Mouse (Mus musculus): ENCODE data around the gene Ect2l. TPM values are rescaled to one million over a fixed set of nuclear protein-coding genes. Genes with fewer than 3 reads are reported as not detected.

Ect2l gene
- polyA plus RNA-seq, 1 experiment from 2014 or later, result 0.55 TPM

DNA sequence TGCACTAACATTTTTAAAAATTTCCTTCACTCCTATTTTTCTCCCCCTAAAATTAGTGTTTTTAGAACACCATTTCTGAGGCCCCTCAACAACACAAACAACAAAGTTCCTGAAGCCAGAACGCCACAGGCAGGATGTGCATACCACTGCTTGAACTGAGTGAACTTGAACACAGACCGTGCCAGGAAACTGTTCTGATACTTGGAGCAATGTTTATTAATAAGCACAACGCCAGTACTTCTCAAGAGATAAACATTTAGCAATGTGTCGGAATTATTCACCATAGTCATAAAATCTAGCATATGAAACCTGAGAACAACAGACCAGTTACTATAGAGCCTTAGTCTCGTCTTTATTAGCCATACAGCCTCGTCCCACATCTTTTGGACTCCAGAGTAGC, 571 bp downstream of the Ect2l start:
- Histone ChIP-seq H3K4me3 (no peak overlapping the region), H3K9me3 (no peaks in the 10 kb centered on the region), H3K27ac (no peak overlapping the region), H3K4me2 (no peak overlapping the region), H3K36me3 (no peaks in the 10 kb centered on the region), H3K4me1 (peaks cover 4% of the 10 kb centered on the region), H3K27me3 (no peaks in the 10 kb centered on the region), H3K9ac (no peak overlapping the region)
- WGBS, result 40% methylated on average over 6 of the region's 6 CpGs
- peak; percentile 28; the same call in 1 of the 2 replicates for ATAC-seq (ENCODE audit: borderline replicate concordance, extremely low read depth, low FRiP score, low TSS enrichment)

DNA sequence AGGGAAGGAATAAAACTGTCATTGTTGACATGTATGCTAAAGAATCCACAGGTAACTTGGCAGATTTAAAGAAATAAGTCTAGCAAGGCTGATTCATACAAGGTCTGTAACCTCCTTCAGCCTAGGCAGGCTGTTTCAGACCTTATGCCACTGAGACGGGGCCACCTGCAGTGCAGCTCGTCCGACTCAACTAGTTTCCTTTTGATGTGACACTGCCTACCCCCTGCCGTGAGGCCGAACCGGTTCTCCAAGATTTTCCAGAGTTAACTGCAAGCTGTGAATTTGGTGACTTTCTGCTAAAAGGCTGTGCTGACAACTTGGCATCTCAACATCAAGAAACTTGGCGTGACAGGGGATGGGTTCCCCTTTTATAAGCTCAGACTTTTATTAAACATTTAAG, 6.6 kb downstream of the Ect2l start:
- Histone ChIP-seq H3K4me1 (peaks cover 9% of the 10 kb centered on the region; the same call in 1 of the 2 replicates), H3K27ac (no peak overlapping the region), H3K4me2 (no peak overlapping the region), H3K4me3 (no peak overlapping the region), H3K36me3 (no peaks in the 10 kb centered on the region), H3K27me3 (no peaks in the 10 kb centered on the region), H3K9me3 (no peaks in the 10 kb centered on the region), H3K9ac (no peak overlapping the region)
- WGBS, result 17% methylated on average over 7 of the region's 7 CpGs
- no peak for ATAC-seq (ENCODE audit: borderline replicate concordance, extremely low read depth, low FRiP score, low TSS enrichment)

DNA sequence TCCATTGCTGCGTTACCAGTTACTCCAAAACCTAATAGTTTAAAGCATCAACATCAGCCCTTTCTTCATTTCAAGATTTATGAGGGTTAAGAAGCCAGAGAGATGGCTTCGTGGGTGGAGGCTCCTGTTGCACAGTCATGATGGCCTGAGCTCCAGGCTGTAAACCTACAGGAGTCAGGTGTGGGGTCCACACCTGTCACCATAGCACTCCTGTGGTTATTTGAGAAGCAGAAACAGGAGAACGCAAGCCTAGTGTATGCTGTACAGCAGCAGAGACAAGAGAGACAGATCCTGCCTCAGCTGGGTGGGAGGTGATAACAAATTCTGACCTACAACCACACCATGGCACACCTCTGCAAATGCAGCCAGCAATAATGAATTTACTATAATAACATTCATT, 8.3 kb downstream of the Ect2l start:
- 68% methylated on average over 3 of the region's 3 CpGs for WGBS

DNA sequence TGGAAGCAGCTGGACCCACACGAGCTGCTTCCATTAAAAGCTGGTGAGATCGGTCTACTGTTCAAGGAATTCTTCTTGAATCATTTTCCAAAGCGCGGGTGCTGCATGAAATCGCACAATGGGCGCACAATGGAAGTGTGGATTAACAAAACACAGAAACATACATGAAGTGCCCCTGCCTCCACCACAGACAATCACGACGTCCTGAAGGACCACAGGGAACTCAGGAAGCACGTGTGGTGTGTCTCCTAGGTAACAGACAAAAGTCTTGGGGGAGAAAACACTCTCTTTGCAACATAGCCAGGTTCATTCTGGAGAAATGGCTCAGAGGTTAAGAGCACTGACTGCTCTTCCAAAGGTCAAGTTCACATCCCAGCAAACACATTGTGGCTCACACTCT, 10.0 kb downstream of the Ect2l start:
- Histone ChIP-seq H3K9ac (no peak overlapping the region), H3K9me3 (no peaks in the 10 kb centered on the region), H3K36me3 (no peaks in the 10 kb centered on the region), H3K4me3 (no peak overlapping the region), H3K27me3 (no peaks in the 10 kb centered on the region), H3K27ac (no peak overlapping the region), H3K4me1 (peaks cover 13% of the 10 kb centered on the region; the same call in 1 of the 2 replicates), H3K4me2 (no peak overlapping the region)
- ATAC-seq (ENCODE audit: borderline replicate concordance, extremely low read depth, low FRiP score, low TSS enrichment), result no peak
- 68% methylated on average over 9 of the region's 9 CpGs for WGBS

More for the DNA sequence above, 8.3 kb downstream of the Ect2l start:
- Histone ChIP-seq H3K4me2 (no peak overlapping the region), H3K4me3 (no peak overlapping the region), H3K9me3 (no peaks in the 10 kb centered on the region), H3K4me1 (peaks cover 9% of the 10 kb centered on the region; the same call in 1 of the 2 replicates), H3K9ac (no peak overlapping the region), H3K27me3 (no peaks in the 10 kb centered on the region), H3K27ac (no peak overlapping the region), H3K36me3 (no peaks in the 10 kb centered on the region)
- no peak for ATAC-seq (ENCODE audit: borderline replicate concordance, extremely low read depth, low FRiP score, low TSS enrichment)

DNA sequence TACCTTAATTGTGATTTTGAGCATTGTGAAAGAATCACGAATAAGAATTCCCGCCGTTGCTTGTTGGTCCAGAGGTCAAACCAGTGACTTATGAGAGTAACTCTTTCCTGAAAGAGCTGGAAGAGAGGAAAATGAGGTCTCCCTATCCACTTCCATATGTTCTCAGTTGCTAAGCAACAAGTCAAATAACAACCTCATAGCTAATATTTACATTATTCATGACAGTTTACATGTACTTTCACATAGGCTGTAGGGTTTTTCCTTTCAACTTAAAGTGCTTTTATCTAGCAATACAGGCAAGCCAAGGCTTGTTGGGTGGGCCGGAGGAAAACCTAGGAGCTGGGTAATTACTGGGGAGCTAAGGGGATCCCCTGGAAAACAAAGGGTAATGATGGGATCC, 10.8 kb downstream of the Ect2l start:
- H3K27me3 ChIP-seq, result no peaks in the 10 kb centered on the region
- no peak for ATAC-seq (ENCODE audit: borderline replicate concordance, extremely low read depth, low FRiP score, low TSS enrichment)
- H3K4me3 ChIP-seq, result no peak overlapping the region
- H3K4me2 ChIP-seq, result no peak overlapping the region
- no peak overlapping the region for H3K27ac ChIP-seq
- H3K4me1 ChIP-seq, result peaks cover 13% of the 10 kb centered on the region; the same call in 1 of the 2 replicates
- no peaks in the 10 kb centered on the region for H3K9me3 ChIP-seq
- no peaks in the 10 kb centered on the region for H3K36me3 ChIP-seq
- H3K9ac ChIP-seq, result no peak overlapping the region
- 18% methylated on average over 4 of the region's 4 CpGs for WGBS

DNA sequence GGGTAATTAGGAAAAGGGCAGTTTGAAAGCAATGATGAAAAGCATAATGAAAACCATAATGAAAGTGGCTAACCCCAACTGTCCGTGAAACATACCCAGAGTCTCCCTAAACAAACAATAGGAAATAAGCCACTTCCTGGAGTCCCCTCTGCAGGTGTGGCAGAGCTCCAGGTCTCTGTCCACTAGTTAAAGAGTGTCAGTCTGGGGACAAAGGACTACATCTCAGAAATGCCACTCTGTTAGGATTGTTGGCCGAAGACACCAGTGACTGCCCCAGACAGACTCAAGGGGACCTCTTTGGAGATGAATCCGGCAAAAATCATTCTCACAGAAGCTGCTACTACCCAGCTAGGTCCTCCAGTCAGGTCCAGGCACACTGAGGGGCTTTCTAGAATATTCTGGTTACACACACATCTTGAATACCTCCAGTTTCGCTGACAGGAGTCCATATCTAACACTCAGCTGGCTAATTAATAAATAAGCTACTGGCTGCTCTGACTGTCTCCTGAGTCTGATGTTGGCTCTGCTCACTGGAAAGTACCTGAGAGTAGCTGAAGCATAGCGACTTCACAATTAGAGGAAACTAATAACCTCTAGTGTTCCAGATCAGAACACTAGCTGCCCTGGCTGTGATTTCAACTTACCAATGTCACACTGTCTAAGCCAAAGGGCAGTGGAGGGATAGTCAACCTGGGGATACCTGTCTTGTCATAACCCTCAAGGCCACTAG, 12.2 kb downstream of the Ect2l start:
- Histone ChIP-seq H3K9ac (no peak overlapping the region), H3K4me1 (peaks cover 19% of the 10 kb centered on the region; the same call in 1 of the 2 replicates), H3K4me2 (no peak overlapping the region), H3K36me3 (no peaks in the 10 kb centered on the region), H3K27me3 (no peaks in the 10 kb centered on the region), H3K27ac (no peak overlapping the region), H3K9me3 (no peaks in the 10 kb centered on the region), H3K4me3 (no peak overlapping the region)
- no peak for ATAC-seq (ENCODE audit: borderline replicate concordance, extremely low read depth, low FRiP score, low TSS enrichment)
- 81% methylated on average over 5 of the region's 5 CpGs for WGBS

DNA sequence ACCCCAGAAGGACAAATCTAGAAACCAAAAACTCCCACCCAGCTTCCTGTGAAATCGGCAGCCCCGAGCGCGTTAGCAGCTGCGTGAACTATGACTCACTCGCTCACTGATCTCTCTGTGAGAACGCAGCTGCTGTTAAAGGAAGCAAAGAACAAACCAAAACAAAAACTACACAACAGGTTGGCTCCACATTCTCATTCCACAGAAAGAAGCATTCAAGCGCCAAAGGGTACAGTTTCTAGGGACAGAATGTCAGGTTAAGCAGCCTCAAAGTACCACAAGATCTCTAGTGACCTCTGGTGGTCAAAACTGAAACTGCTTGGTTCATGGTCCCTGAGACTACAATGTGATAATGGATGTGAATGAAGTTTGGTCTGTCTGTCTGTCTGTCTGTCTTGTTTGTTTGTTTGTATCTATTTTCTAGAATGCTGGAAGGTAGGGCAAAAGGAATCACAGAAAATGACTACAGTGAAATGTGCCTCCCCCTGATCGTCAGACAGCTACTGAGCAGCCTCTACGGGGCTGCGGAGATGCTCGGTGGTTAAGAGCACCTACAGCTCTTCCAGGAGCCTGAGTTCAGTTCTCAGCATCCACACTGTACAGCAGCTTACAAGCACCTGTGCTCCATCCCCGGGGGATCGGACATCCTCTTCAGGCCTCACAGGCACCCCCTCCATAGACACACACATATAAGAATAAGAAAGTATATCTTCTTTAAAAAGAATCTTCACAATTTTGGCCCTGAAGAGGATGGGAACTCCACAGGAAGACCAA, 13.3 kb downstream of the Ect2l start:
- Histone ChIP-seq H3K27me3 (no peaks in the 10 kb centered on the region), H3K27ac (no peak overlapping the region), H3K4me1 (peaks cover 19% of the 10 kb centered on the region; the same call in 1 of the 2 replicates), H3K9ac (no peak overlapping the region), H3K4me2 (peak overlapping the region; percentile 53), H3K9me3 (no peaks in the 10 kb centered on the region), H3K36me3 (no peaks in the 10 kb centered on the region), H3K4me3 (peak overlapping the region; percentile 31)
- ATAC-seq (ENCODE audit: borderline replicate concordance, extremely low read depth, low FRiP score, low TSS enrichment), result no peak
- WGBS, result 46% methylated on average over 14 of the region's 14 CpGs

DNA sequence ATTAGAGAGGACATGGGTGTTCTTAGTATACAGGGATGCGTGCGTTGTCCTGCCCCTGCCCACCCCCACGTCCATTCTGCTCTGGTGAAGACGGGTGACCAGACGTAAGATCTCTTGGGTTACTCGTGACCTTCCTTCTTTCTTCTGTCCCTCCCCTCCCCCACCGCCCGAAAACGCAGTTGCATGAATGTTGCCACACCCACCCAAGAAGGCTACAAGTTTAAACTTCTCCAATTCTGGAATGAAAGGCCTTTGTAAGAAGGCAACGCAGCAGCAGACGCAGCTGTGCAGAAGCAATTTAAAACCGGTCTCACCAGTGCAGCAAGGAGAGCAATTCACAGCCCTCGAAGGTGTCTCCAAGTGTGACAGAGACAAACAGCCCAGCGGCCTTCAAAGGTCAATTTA, 16.0 kb downstream of the Ect2l start:
- Histone ChIP-seq H3K9me3 (no peaks in the 10 kb centered on the region), H3K9ac (no peak overlapping the region), H3K27ac (peak overlapping the region; percentile 47; the same call in 1 of the 2 replicates), H3K4me3 (no peak overlapping the region), H3K36me3 (no peaks in the 10 kb centered on the region), H3K4me1 (0 out of 2 replicates have a peak, but pooled peaks cover 15% of the 10 kb centered on the region), H3K4me2 (peak overlapping the region; percentile 39), H3K27me3 (no peaks in the 10 kb centered on the region)
- 46% methylated on average over 14 of the region's 14 CpGs for WGBS
- ATAC-seq (ENCODE audit: borderline replicate concordance, extremely low read depth, low FRiP score, low TSS enrichment), result peak; percentile 62

DNA sequence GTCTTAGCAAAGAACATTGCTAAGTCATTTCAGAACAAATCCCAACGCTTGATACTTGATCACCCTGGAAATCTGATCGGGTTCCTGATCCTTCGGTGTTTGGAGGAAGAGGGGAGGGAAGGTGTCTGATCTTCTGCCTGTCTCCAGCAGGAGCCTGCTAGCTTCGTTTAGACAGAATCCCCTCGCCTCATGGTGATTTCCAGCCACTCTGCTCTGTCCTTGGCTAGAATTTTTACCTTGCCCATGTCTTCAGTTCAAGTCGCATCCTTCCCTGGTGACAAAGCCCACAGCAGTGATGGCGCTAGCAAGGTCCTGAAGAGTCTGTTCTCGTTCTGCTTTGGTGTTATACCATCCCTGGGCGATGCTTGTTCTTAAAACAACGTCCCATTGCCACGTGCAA, 16.5 kb downstream of the Ect2l start:
- Histone ChIP-seq H3K4me3 (no peak overlapping the region), H3K4me2 (no peak overlapping the region), H3K9ac (no peak overlapping the region), H3K9me3 (no peaks in the 10 kb centered on the region), H3K36me3 (no peaks in the 10 kb centered on the region), H3K27me3 (no peaks in the 10 kb centered on the region), H3K4me1 (0 out of 2 replicates have a peak, but pooled peaks cover 15% of the 10 kb centered on the region), H3K27ac (0 out of 2 replicates have a peak overlapping the region, but pooled peaks have one; percentile 47)
- ATAC-seq (ENCODE audit: borderline replicate concordance, extremely low read depth, low FRiP score, low TSS enrichment), result no peak
- 57% methylated on average over 11 of the region's 11 CpGs for WGBS

DNA sequence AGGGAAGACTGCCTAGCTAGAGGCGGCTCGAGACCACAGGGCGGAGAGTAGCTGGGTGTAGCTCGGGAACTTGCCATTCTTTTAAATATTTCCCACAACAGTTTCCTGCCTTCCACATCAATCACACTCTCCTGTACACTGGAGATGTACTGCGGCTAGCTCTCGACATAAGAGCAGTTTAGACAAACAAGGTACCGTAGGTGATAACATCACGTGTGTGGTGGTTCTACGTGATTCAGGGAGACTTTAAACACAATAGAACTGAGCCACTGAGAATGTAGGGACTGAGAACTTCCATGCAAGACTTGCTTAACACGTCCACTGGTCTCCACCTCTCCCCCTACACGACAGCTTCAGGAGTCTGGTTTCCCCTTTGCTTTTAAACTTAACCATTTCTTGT, 17.5 kb downstream of the Ect2l start:
- 27% methylated on average over 11 of the region's 11 CpGs for WGBS
- H3K4me1 ChIP-seq, result 0 out of 2 replicates have a peak, but pooled peaks cover 15% of the 10 kb centered on the region
- no peak for ATAC-seq (ENCODE audit: borderline replicate concordance, extremely low read depth, low FRiP score, low TSS enrichment)
- H3K9me3 ChIP-seq, result no peaks in the 10 kb centered on the region
- no peak overlapping the region for H3K27ac ChIP-seq
- no peaks in the 10 kb centered on the region for H3K36me3 ChIP-seq
- H3K27me3 ChIP-seq, result no peaks in the 10 kb centered on the region
- H3K4me2 ChIP-seq, result no peak overlapping the region
- no peak overlapping the region for H3K4me3 ChIP-seq
- H3K9ac ChIP-seq, result no peak overlapping the region

DNA sequence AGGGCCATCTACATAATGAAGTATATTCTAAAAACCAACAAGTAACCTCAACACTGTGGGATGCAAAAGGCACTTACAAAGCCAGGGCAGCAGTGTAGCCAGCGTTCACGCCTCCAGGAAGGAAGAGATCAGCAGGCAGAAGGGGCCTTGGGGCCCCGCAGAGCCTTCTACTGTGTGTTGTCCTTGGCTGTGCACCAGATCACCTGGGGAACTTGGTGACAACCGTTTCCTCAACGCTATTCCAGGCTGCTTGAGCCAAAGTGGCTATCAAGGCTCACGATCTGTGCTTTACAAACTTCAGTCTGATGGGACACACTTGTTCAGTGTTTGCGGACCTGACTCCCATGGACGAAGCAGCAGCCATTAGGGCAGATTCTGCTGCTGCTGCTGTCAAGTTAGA, 19.0 kb downstream of the Ect2l start:
- 0 out of 2 replicates have a peak, but pooled peaks cover 11% of the 10 kb centered on the region for H3K4me1 ChIP-seq
- H3K27me3 ChIP-seq, result no peaks in the 10 kb centered on the region
- no peaks in the 10 kb centered on the region for H3K9me3 ChIP-seq
- no peaks in the 10 kb centered on the region for H3K36me3 ChIP-seq
- no peak overlapping the region for H3K9ac ChIP-seq
- 18% methylated on average over 8 of the region's 8 CpGs for WGBS
- H3K27ac ChIP-seq, result no peak overlapping the region
- H3K4me3 ChIP-seq, result no peak overlapping the region
- H3K4me2 ChIP-seq, result no peak overlapping the region
- ATAC-seq (ENCODE audit: borderline replicate concordance, extremely low read depth, low FRiP score, low TSS enrichment), result no peak

DNA sequence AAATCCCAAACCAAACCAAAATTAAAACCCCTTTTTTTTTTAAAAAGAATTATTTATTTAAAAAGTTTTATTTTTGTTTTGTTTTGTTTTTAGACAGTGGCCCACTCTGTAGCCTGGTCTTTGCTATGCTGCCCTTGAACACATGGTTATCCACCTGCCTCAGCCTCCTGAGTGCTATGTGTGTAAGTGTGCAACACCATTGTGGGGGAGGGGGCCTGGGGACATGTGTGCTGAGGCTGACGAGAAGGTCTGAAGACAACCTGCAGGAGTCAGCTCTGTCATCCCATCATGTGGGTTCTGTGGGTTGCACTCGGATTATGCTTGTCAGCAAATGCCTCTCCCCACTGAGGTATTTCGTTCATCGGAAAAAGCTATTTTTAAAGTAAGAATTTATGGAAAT, 21.2 kb downstream of the Ect2l start:
- 73% methylated on average over 4 of the region's 4 CpGs for WGBS
- Histone ChIP-seq H3K27ac (no peak overlapping the region), H3K36me3 (no peaks in the 10 kb centered on the region), H3K27me3 (no peaks in the 10 kb centered on the region), H3K4me1 (0 out of 2 replicates have a peak, but pooled peaks cover 11% of the 10 kb centered on the region), H3K9ac (no peak overlapping the region), H3K9me3 (no peaks in the 10 kb centered on the region), H3K4me2 (no peak overlapping the region), H3K4me3 (no peak overlapping the region)
- ATAC-seq (ENCODE audit: borderline replicate concordance, extremely low read depth, low FRiP score, low TSS enrichment), result no peak

All from lung, embryonic 15.5 days (tissue).